1 mouse cellular context compared by ENCODE assay signal in genomic region chr1:135764206-135764528, GRCm38 (mm10).
TF ChIP-seq lines count a peak whose summit lies in the region.

No protein-coding gene starts in this region.

TF ChIP-seq in CH12.LX, 34 proteins besides CTCF, POLR2A, EP300 and RAD21:
- TF ChIP-seq ETS1 (conservative IDR thresholded peaks at IDR 0.05; ENCODE audit: low read depth, low read length), result 0 out of 2 replicates have a peak, but pooled peaks have one; percentile 16
- no peak for TF ChIP-seq MAZ (IDR thresholded peaks at IDR 0.05; ENCODE audit: low read depth, low read length)
